Mouse (Mus musculus): Measurements from ENCODE around the gene Olfr1202. TPM values are rescaled to one million over a fixed set of nuclear protein-coding genes. Genes with fewer than 3 reads are reported as not detected.

The Olfr1202 gene
- not detected for total RNA-seq (2022)

GRCm38 (mm10) chr2:88814196-88814595 is at the start of gene Olfr1202:
Olfr1202 (plus strand) TSS chr2:88814496.
- no peak for DNase-seq (ENCODE audit: low spot score in 2 of 2)

- no peak for DNase-seq (ENCODE audit: low spot score in 2 of 2)
Observed at GRCm38 (mm10) chr2:88770388-88770787, 43.9 kb upstream of the Olfr1202 start, which contains the start of gene Olfr1200. Olfr1200 (minus strand) TSS chr2:88770488.

- no peak for DNase-seq (ENCODE audit: low spot score in 2 of 2)
Observed at GRCm38 (mm10) chr2:88792736-88793135, 21.6 kb upstream of the Olfr1202 start, which contains the start of gene Olfr1201. Olfr1201 (plus strand) TSS chr2:88793036.

- no peak for DNase-seq (ENCODE audit: low spot score in 2 of 2)
Observed at GRCm38 (mm10) chr2:88829437-88829836, 15.1 kb downstream of the Olfr1202 start, which contains the start of gene Olfr1205. Olfr1205 (plus strand) TSS chr2:88829737.

- no peak for DNase-seq (ENCODE audit: low spot score in 2 of 2)
Observed at GRCm38 (mm10) chr2:88838477-88838876, 24.2 kb downstream of the Olfr1202 start.

- DNase-seq (ENCODE audit: low spot score in 2 of 2), result no peak
Observed at GRCm38 (mm10) chr2:88848992-88849391, 34.7 kb downstream of the Olfr1202 start, which contains the start of gene Olfr1204. Olfr1204 (plus strand) TSS chr2:88849292.

GRCm38 (mm10) chr2:88862931-88863330 is 48.6 kb downstream of the Olfr1202 start, which contains the start of gene Olfr1206:
Olfr1206 (plus strand) TSS chr2:88863231.
- DNase-seq (ENCODE audit: low spot score in 2 of 2), result no peak

Other genes with a start within 250 kb of the Olfr1202 start
- gene Olfr1189, start 228.0 kb upstream of the Olfr1202 start, total RNA-seq (2022), result not detected
- under 1 TPM in 1 of 4 experiments, not detected in 3; 0.08 TPM for gene Olfr1191-ps1, start 174.0 kb upstream of the Olfr1202 start, total RNA-seq (2022)
- not detected for gene Olfr1192-ps1, start 166.0 kb upstream of the Olfr1202 start, total RNA-seq (2022)
- not detected for gene Olfr1193, start 138.9 kb upstream of the Olfr1202 start, total RNA-seq (2022)
- not detected for gene Olfr1195, start 125.3 kb upstream of the Olfr1202 start, total RNA-seq (2022)
- gene Olfr1196, start 109.9 kb upstream of the Olfr1202 start, total RNA-seq (2022), result not detected
- gene Olfr1197, start 82.1 kb upstream of the Olfr1202 start, total RNA-seq (2022), result not detected
- not detected for gene Olfr1198, start 63.1 kb upstream of the Olfr1202 start, total RNA-seq (2022)
- gene Olfr1199, start 54.0 kb upstream of the Olfr1202 start, total RNA-seq (2022), result not detected
- not detected for gene Olfr1200, start 44.0 kb upstream of the Olfr1202 start, total RNA-seq (2022)
- gene Olfr1201, start 21.5 kb upstream of the Olfr1202 start, total RNA-seq (2022), result not detected
- not detected for gene Olfr1205, start 15.2 kb downstream of the Olfr1202 start, total RNA-seq (2022)
- gene Olfr1204, start 34.8 kb downstream of the Olfr1202 start, total RNA-seq (2022), result not detected
- not detected for gene Olfr1206, start 48.7 kb downstream of the Olfr1202 start, total RNA-seq (2022)
- gene Olfr1208, start 87.8 kb downstream of the Olfr1202 start, total RNA-seq (2022), result not detected
- not detected for gene Olfr1209, start 100.7 kb downstream of the Olfr1202 start, total RNA-seq (2022)
- gene Olfr1211, start 123.6 kb downstream of the Olfr1202 start, total RNA-seq (2022), result not detected
- gene Olfr1212, start 139.5 kb downstream of the Olfr1202 start, total RNA-seq (2022), result not detected
- not detected for gene Gm13762, start 165.8 kb downstream of the Olfr1202 start, total RNA-seq (2022)
- gene Olfr1214, start 178.2 kb downstream of the Olfr1202 start, total RNA-seq (2022), result not detected
- not detected for gene Olfr1215, start 192.5 kb downstream of the Olfr1202 start, total RNA-seq (2022)
- not detected for gene Olfr1216, start 203.8 kb downstream of the Olfr1202 start, total RNA-seq (2022)
- not detected for gene Olfr1217, start 217.6 kb downstream of the Olfr1202 start, total RNA-seq (2022)
- not detected for gene Olfr1218, start 246.7 kb downstream of the Olfr1202 start, total RNA-seq (2022)